Mouse (Mus musculus): Measurements from ENCODE around the gene Ppil4. TPM values are rescaled to one million over a fixed set of nuclear protein-coding genes. Genes with fewer than 3 reads are reported as not detected.

The Ppil4 gene
- total and polyA plus RNA-seq, 2 experiments = 2.8 to 12.1 TPM

- H3K27ac ChIP-seq (replicated peaks; ENCODE audit: insufficient read depth, low read depth, low read length) = no peak overlapping the region
Observed at GRCm38 (mm10) chr10:7825281-7825665, 32.6 kb downstream of the Ppil4 start.

GRCm38 (mm10) chr10:7826106-7826505, 33.4 kb downstream of the Ppil4 start:
- H3K36me3 ChIP-seq (ENCODE audit: control insufficient read depth, insufficient read depth, low read length) = peaks cover 14% of the 10 kb centered on the region
- no peak overlapping the region for H3K4me3 ChIP-seq (ENCODE audit: insufficient read depth, low read depth, low read length)
- DNase-seq (ENCODE audit: extremely low read depth, low read depth, low spot score) = no peak
- 95% methylated on average over 9 of the region's 9 CpGs for WGBS
- no peak overlapping the region for H3K27ac ChIP-seq (replicated peaks; ENCODE audit: insufficient read depth, low read depth, low read length)
- H3K27me3 ChIP-seq (ENCODE audit: control insufficient read depth, insufficient read depth, low read length) = no peaks in the 10 kb centered on the region
- no peaks in the 10 kb centered on the region for H3K79me2 ChIP-seq (ENCODE audit: control insufficient read depth, insufficient read depth, low read length)
- no peaks in the 10 kb centered on the region for H3K4me1 ChIP-seq (ENCODE audit: control insufficient read depth, insufficient read depth, low read length)
- no peak for TF ChIP-seq POLR2A (IDR thresholded peaks at IDR 0.05; ENCODE audit: extremely low read depth, insufficient read depth, low read length)
- H3K9ac ChIP-seq (ENCODE audit: low read depth, low read length) = no peak overlapping the region

More at GRCm38 (mm10) chr10:7825281-7825665, 32.6 kb downstream of the Ppil4 start:
- WGBS = 96% methylated on average over 4 of the region's 4 CpGs
- peaks cover 19% of the 10 kb centered on the region for H3K36me3 ChIP-seq (ENCODE audit: control insufficient read depth, insufficient read depth, low read length)
- H3K4me1 ChIP-seq (ENCODE audit: control insufficient read depth, insufficient read depth, low read length) = no peaks in the 10 kb centered on the region
- no peak overlapping the region for H3K9ac ChIP-seq (ENCODE audit: low read depth, low read length)
- no peaks in the 10 kb centered on the region for H3K79me2 ChIP-seq (ENCODE audit: control insufficient read depth, insufficient read depth, low read length)
- no peaks in the 10 kb centered on the region for H3K27me3 ChIP-seq (ENCODE audit: control insufficient read depth, insufficient read depth, low read length)
- H3K4me3 ChIP-seq (ENCODE audit: insufficient read depth, low read depth, low read length) = no peak overlapping the region
- TF ChIP-seq POLR2A (IDR thresholded peaks at IDR 0.05; ENCODE audit: extremely low read depth, insufficient read depth, low read length) (no peak), CTCF (IDR thresholded peaks at IDR 0.05; ENCODE audit: low read depth, low read length) (no peak)
- no peak for DNase-seq (ENCODE audit: extremely low read depth, low read depth, low spot score)

GRCm38 (mm10) chr10:7832171-7832676, 39.5 kb downstream of the Ppil4 start, which contains the start of gene Zc3h12d:
Gene Zc3h12d (plus strand): TSS chr10:7832470.
- peak within 1 kb of the TSS; percentile 47 for H3K9ac ChIP-seq (ENCODE audit: low read depth, low read length)
- TF ChIP-seq CTCF (IDR thresholded peaks at IDR 0.05; ENCODE audit: low read depth, low read length) (no peak), POLR2A (IDR thresholded peaks at IDR 0.05; ENCODE audit: extremely low read depth, insufficient read depth, low read length) (no peak)
- peaks cover 5% of the 10 kb centered on the region for H3K4me1 ChIP-seq (ENCODE audit: control insufficient read depth, insufficient read depth, low read length)
- no peaks in the 10 kb centered on the region for H3K79me2 ChIP-seq (ENCODE audit: control insufficient read depth, insufficient read depth, low read length)
- DNase-seq (ENCODE audit: extremely low read depth, low read depth, low spot score) = peak; percentile 87
- H3K36me3 ChIP-seq (ENCODE audit: control insufficient read depth, insufficient read depth, low read length) = no peaks in the 10 kb centered on the region
- peak within 1 kb of the TSS; percentile 41 for H3K4me3 ChIP-seq (ENCODE audit: insufficient read depth, low read depth, low read length)
- H3K27ac ChIP-seq (replicated peaks; ENCODE audit: insufficient read depth, low read depth, low read length) = peak within 1 kb of the TSS; percentile 38
- H3K27me3 ChIP-seq (ENCODE audit: control insufficient read depth, insufficient read depth, low read length) = no peaks in the 10 kb centered on the region
- 2% methylated on average over 15 of the region's 15 CpGs for WGBS

GRCm38 (mm10) chr10:7833377-7834165, 40.9 kb downstream of the Ppil4 start:
- Histone ChIP-seq H3K27ac (replicated peaks; ENCODE audit: insufficient read depth, low read depth, low read length) (peak overlapping the region; percentile 29), H3K4me3 (ENCODE audit: insufficient read depth, low read depth, low read length) (no peak overlapping the region), H3K79me2 (ENCODE audit: control insufficient read depth, insufficient read depth, low read length) (no peaks in the 10 kb centered on the region), H3K27me3 (ENCODE audit: control insufficient read depth, insufficient read depth, low read length) (no peaks in the 10 kb centered on the region), H3K9ac (ENCODE audit: low read depth, low read length) (0 out of 2 replicates have a peak overlapping the region, but pooled peaks have one; percentile 25), H3K4me1 (ENCODE audit: control insufficient read depth, insufficient read depth, low read length) (peaks cover 5% of the 10 kb centered on the region), H3K36me3 (ENCODE audit: control insufficient read depth, insufficient read depth, low read length) (no peaks in the 10 kb centered on the region)
- TF ChIP-seq POLR2A (IDR thresholded peaks at IDR 0.05; ENCODE audit: extremely low read depth, insufficient read depth, low read length) (no peak), CTCF (IDR thresholded peaks at IDR 0.05; ENCODE audit: low read depth, low read length) (no peak)
- no peak for DNase-seq (ENCODE audit: extremely low read depth, low read depth, low spot score)
- WGBS = 84% methylated on average over 9 of the region's 9 CpGs

- H3K79me2 ChIP-seq (ENCODE audit: control insufficient read depth, insufficient read depth, low read length) = no peaks in the 10 kb centered on the region
- peak overlapping the region; percentile 37; the same call in 1 of the 2 replicates for H3K27ac ChIP-seq (replicated peaks; ENCODE audit: insufficient read depth, low read depth, low read length)
- H3K4me3 ChIP-seq (ENCODE audit: insufficient read depth, low read depth, low read length) = no peak overlapping the region
- H3K27me3 ChIP-seq (ENCODE audit: control insufficient read depth, insufficient read depth, low read length) = no peaks in the 10 kb centered on the region
- H3K9ac ChIP-seq (ENCODE audit: low read depth, low read length) = no peak overlapping the region
- no peaks in the 10 kb centered on the region for H3K36me3 ChIP-seq (ENCODE audit: control insufficient read depth, insufficient read depth, low read length)
- peaks cover 11% of the 10 kb centered on the region for H3K4me1 ChIP-seq (ENCODE audit: control insufficient read depth, insufficient read depth, low read length)
- 78% methylated on average over 10 of the region's 10 CpGs for WGBS
- DNase-seq (ENCODE audit: extremely low read depth, low read depth, low spot score) = peak; percentile 27
- no peak for TF ChIP-seq CTCF (IDR thresholded peaks at IDR 0.05; ENCODE audit: low read depth, low read length)
Observed at GRCm38 (mm10) chr10:7834671-7835225, 42.1 kb downstream of the Ppil4 start.

GRCm38 (mm10) chr10:7836902-7837301, 44.2 kb downstream of the Ppil4 start:
- Histone ChIP-seq H3K79me2 (ENCODE audit: control insufficient read depth, insufficient read depth, low read length) (no peaks in the 10 kb centered on the region), H3K27ac (replicated peaks; ENCODE audit: insufficient read depth, low read depth, low read length) (no peak overlapping the region), H3K36me3 (ENCODE audit: control insufficient read depth, insufficient read depth, low read length) (no peaks in the 10 kb centered on the region), H3K9ac (ENCODE audit: low read depth, low read length) (no peak overlapping the region), H3K27me3 (ENCODE audit: control insufficient read depth, insufficient read depth, low read length) (no peaks in the 10 kb centered on the region), H3K4me1 (ENCODE audit: control insufficient read depth, insufficient read depth, low read length) (peaks cover 16% of the 10 kb centered on the region), H3K4me3 (ENCODE audit: insufficient read depth, low read depth, low read length) (no peak overlapping the region)
- no peak for DNase-seq (ENCODE audit: extremely low read depth, low read depth, low spot score)
- WGBS = 76% methylated on average over 2 of the region's 2 CpGs
- TF ChIP-seq CTCF (IDR thresholded peaks at IDR 0.05; ENCODE audit: low read depth, low read length) (no peak), POLR2A (IDR thresholded peaks at IDR 0.05; ENCODE audit: extremely low read depth, insufficient read depth, low read length) (no peak)
